Mouse (Mus musculus): ENCODE data around the gene Zmpste24. TPM values are rescaled to one million over a fixed set of nuclear protein-coding genes. Genes with fewer than 3 reads are reported as not detected.

Zmpste24 gene
- polyA plus RNA-seq, 1 experiment from 2014 or later = 23.4 TPM

DNA sequence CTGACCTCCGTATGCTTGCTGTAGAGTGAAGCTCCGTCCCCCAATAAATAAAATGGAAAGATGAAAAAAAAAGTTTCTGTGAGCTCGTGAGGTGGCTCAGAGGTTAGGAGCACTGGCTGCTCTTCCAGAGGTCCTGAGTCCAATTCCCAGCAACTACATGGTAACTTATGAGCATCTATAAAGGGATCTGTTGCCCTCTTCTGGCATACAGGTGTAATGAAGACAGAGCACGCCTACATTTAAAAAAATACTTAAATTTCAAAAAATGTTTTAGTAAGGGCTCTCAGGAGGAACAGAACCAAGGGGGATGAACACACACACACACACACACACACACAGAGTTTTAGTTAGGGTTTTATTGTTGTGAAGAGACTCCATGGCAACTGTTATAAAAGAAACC is 66.6 kb downstream of the Zmpste24 start:
- Histone ChIP-seq H3K9me3 (replicated peaks) (no peaks in the 10 kb centered on the region), H3K27me3 (no peaks in the 10 kb centered on the region), H3K4me1 (replicated peaks) (peaks cover 8% of the 10 kb centered on the region; the same call in 1 of the 2 replicates), H3K4me2 (no peak overlapping the region), H3K36me3 (no peaks in the 10 kb centered on the region), H3K27ac (no peak overlapping the region), H3K9ac (no peak overlapping the region), H3K4me3 (replicated peaks) (no peak overlapping the region)
- 42% methylated on average over 4 of the region's 4 CpGs for whole genome bisulfite sequencing (ENCODE audit: insufficient replicate concordance)
- ATAC-seq (ENCODE audit: low read depth) = no peak
- no peak for DNase-seq

DNA sequence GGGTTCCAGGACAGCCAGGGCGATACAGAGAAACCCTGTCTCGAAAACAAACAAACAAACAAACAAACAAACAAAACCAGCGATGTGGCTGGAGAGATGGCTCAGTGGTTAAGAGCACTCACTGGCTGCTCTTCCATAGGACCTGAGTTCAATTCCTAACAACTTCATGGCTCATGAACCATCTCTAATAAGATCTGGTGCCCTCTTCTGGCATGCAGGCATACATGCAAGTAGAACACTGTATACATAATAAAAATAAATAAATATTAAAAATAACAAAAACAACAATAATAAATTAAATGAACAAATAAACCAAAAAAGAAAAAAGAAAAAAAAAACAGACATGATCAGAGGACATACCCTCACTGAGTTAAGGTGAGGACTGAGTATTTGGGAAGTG is 68.4 kb downstream of the Zmpste24 start:
- Histone ChIP-seq H3K4me3 (replicated peaks) (no peak overlapping the region), H3K4me1 (replicated peaks) (peaks cover 22% of the 10 kb centered on the region), H3K27ac (no peak overlapping the region), H3K27me3 (no peaks in the 10 kb centered on the region), H3K4me2 (no peak overlapping the region), H3K9me3 (replicated peaks) (no peaks in the 10 kb centered on the region), H3K36me3 (no peaks in the 10 kb centered on the region), H3K9ac (no peak overlapping the region)
- 63% methylated on average over 3 of the region's 3 CpGs for WGBS (ENCODE audit: insufficient replicate concordance)
- DNase-seq (no peak), ATAC-seq (ENCODE audit: low read depth) (no peak)

DNA sequence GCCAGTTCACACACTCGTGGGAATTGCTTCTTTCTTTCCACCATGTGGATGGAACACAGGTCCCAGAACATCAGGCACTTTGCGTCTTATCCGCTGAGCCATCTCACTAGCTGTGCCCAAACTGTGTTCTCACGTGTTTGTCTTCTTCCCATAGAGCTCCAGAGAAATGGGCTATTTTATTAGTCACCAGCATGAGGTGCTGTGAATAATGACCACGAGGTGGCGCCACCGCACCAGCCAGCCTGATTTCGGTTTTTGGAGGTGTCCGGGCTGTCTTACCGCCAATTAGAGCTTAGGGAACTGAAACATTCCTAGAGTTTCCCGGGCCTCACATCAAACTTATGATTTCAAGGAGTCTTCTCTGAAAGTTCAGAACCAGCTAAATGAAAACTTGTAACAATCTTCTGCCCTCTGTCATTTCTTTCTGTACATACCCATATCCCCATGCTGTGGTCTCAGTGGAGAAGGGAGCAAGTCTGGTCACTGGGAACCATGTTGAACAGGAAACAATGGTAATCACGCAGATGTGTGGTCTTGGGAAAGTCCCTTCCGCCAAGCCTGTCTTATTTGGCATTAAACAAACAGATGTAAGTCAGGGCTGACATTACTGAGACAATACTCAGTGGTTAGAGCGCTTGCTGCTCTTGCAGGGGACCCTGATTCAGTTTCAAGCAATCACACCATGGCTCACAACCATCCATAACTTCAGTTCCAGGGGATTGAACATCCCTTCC is 69.2 kb downstream of the Zmpste24 start:
- Histone ChIP-seq H3K4me1 (replicated peaks) (peaks cover 25% of the 10 kb centered on the region), H3K36me3 (no peaks in the 10 kb centered on the region), H3K9ac (no peak overlapping the region), H3K9me3 (replicated peaks) (no peaks in the 10 kb centered on the region), H3K4me3 (replicated peaks) (no peak overlapping the region), H3K27me3 (no peaks in the 10 kb centered on the region), H3K27ac (no peak overlapping the region), H3K4me2 (no peak overlapping the region)
- ATAC-seq (ENCODE audit: low read depth) (no peak), DNase-seq (peak; percentile 45)
- WGBS (ENCODE audit: insufficient replicate concordance) = 28% methylated on average over 14 of the region's 14 CpGs

DNA sequence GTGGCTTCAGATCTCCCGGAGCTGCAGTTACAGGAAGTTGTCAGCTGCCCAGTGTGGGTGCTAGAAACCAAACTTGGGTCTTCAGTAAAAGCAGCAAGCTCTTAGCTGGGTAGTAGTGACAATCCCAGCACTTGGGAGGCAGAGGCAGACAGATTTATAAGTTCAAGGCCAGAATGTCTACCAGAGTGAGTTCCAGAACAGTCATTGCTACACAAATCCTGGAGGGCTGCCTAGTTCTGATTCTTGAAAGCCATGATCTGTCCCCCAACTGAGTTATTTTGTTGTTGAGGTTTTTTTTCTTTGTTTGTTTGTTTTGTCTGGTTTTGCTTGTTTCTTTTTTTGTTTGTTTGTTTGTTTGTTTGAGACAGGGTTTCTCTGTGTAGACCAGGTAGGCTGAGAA is 69.9 kb downstream of the Zmpste24 start:
- Histone ChIP-seq H3K9ac (no peak overlapping the region), H3K4me3 (replicated peaks) (no peak overlapping the region), H3K27me3 (no peaks in the 10 kb centered on the region), H3K4me1 (replicated peaks) (peaks cover 31% of the 10 kb centered on the region), H3K4me2 (no peak overlapping the region), H3K36me3 (no peaks in the 10 kb centered on the region), H3K9me3 (replicated peaks) (no peaks in the 10 kb centered on the region), H3K27ac (no peak overlapping the region)
- 41% methylated on average over 1 of the region's 1 CpGs for WGBS (ENCODE audit: insufficient replicate concordance)
- DNase-seq (no peak), ATAC-seq (ENCODE audit: low read depth) (no peak)

DNA sequence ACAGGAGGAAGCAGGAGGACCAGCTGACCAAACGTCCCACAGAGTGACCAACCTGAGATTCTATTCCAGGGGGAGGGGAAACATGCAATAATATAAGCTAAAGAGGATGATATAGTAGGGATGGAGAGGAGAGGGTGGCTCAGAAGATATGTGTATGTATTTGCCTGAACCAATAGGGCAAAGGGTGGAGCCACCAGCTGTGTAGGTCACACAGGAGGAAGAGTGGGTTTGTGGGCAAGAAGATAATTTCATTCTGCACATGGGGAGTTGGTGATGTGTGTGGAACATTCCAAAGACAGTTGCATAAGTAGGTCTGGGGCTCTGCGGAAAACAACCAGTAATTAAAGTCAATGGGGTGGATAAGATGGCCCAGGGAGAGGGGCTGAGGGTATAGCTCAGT is 72.4 kb downstream of the Zmpste24 start:
- Histone ChIP-seq H3K27ac (no peak overlapping the region), H3K4me2 (no peak overlapping the region), H3K36me3 (no peaks in the 10 kb centered on the region), H3K4me1 (replicated peaks) (peaks cover 50% of the 10 kb centered on the region), H3K4me3 (replicated peaks) (no peak overlapping the region), H3K9me3 (replicated peaks) (no peaks in the 10 kb centered on the region), H3K9ac (no peak overlapping the region), H3K27me3 (no peaks in the 10 kb centered on the region)
- no peak for DNase-seq
- peak; percentile 75 for ATAC-seq (ENCODE audit: low read depth)
- 28% methylated on average over 2 of the region's 2 CpGs for WGBS (ENCODE audit: insufficient replicate concordance)

DNA sequence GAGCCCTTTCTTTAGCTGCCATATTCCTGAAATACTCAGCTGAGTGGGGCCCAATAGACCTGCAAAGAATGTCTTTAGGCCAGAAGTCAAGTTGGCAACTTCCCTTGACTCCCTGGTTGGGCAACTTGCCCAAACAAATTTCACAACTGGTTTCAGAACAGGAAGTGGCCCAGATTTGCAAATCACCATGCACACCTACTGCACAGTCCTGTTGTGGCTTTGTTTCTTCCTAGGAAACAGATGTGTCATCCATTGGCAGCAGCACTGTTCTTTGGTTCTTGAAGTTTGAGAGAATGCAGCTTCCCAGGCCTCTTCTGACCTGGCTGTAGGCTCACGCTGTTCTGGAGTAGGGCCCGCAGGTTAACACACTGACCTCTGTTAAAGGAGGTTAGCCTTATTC is 74.1 kb downstream of the Zmpste24 start:
- no peak overlapping the region for H3K4me3 ChIP-seq (replicated peaks)
- H3K9ac ChIP-seq = no peak overlapping the region
- H3K9me3 ChIP-seq (replicated peaks) = no peaks in the 10 kb centered on the region
- H3K27me3 ChIP-seq = no peaks in the 10 kb centered on the region
- 66% methylated on average over 2 of the region's 2 CpGs for WGBS (ENCODE audit: insufficient replicate concordance)
- DNase-seq = no peak
- H3K36me3 ChIP-seq = no peaks in the 10 kb centered on the region
- no peak overlapping the region for H3K4me2 ChIP-seq
- H3K4me1 ChIP-seq (replicated peaks) = peaks cover 49% of the 10 kb centered on the region
- ATAC-seq (ENCODE audit: low read depth) = no peak
- no peak overlapping the region for H3K27ac ChIP-seq

DNA sequence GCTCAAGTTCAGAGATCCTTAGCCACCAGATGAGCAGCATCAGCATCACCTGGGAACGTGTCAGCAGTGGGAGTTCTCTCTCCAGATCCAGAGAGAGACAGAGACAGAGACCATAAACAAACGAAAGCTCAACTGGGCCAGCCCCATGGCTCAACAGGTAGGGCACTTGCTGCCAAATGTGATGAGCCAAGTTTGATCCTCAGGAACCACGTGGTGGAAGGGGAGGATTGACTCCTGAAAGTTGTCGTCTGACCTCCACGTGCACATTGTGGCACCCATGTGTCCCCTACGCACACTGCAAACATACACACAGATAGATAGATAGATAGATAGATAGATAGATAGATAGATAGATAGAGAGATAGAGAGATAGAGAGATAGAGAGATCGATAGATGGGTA is 74.6 kb downstream of the Zmpste24 start:
- Histone ChIP-seq H3K27me3 (no peaks in the 10 kb centered on the region), H3K4me2 (no peak overlapping the region), H3K4me1 (replicated peaks) (peaks cover 47% of the 10 kb centered on the region), H3K4me3 (replicated peaks) (no peak overlapping the region), H3K27ac (no peak overlapping the region), H3K9me3 (replicated peaks) (no peaks in the 10 kb centered on the region), H3K36me3 (no peaks in the 10 kb centered on the region), H3K9ac (no peak overlapping the region)
- WGBS (ENCODE audit: insufficient replicate concordance) = 68% methylated on average over 7 of the region's 7 CpGs
- ATAC-seq (ENCODE audit: low read depth) (no peak), DNase-seq (no peak)

DNA sequence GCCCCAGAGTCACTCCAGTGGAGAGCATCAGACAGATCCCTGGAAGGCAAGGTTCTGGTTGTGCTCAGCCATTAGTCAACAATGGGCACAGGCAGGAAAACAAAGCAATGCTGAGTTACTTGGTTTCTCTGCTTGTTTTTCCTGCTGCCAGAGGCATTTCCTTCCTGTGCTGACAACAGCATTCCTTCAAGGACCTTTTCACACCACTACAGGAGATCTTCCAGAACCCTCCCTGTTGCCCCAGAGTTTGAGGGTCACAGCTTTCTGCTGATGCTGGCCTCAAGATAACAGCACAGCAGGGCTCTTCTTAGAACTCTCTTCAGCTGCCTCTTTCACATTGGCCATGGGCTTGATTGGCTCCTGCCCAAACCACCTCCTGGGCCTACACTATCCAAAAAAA is 76.1 kb downstream of the Zmpste24 start:
- DNase-seq (no peak), ATAC-seq (ENCODE audit: low read depth) (no peak; the same call in 1 of the 2 replicates)
- H3K36me3 ChIP-seq = no peaks in the 10 kb centered on the region
- H3K9ac ChIP-seq = no peak overlapping the region
- no peak overlapping the region for H3K4me3 ChIP-seq (replicated peaks)
- no peaks in the 10 kb centered on the region for H3K9me3 ChIP-seq (replicated peaks)
- no peak overlapping the region for H3K27ac ChIP-seq
- H3K27me3 ChIP-seq = no peaks in the 10 kb centered on the region
- peaks cover 50% of the 10 kb centered on the region for H3K4me1 ChIP-seq (replicated peaks)
- no peak overlapping the region for H3K4me2 ChIP-seq

DNA sequence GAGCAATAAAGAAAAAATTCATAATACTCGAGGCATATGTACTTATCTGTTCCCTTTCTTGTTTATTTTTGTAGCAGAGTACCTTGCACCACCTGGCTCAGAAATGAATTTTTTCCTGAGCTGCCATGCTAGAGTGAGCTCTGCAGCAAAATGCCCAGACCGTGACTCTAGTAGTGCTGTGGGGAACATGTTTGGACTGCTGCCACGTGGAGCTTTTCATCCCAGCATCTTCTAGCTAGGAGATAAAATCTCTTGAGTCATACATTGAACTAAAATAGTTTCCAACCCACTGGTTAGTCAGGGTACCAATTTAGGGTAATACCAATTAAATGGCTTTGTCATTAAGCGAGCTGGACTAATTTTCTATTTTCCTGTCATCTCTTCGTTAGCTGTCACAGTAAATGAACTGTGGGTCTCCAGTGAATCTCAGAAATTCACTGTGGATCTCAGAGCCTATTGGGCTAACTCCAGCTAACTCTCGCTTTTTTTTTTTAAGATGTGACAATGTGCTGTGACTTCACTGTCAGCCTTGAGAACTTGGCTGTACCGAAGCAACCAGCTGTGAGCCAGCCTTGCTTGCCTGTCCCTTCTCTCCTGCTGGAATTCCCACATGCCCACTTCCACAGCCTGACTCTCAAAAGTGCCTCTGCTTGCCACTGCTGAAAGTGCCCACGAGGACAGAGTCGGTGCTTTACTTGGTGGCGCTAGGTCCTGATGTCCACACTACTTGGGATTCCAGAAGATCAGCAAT is 77.8 kb downstream of the Zmpste24 start:
- Histone ChIP-seq H3K9me3 (replicated peaks) (no peaks in the 10 kb centered on the region), H3K4me1 (replicated peaks) (peaks cover 50% of the 10 kb centered on the region), H3K27ac (no peak overlapping the region), H3K36me3 (no peaks in the 10 kb centered on the region), H3K4me3 (replicated peaks) (no peak overlapping the region), H3K27me3 (no peaks in the 10 kb centered on the region), H3K9ac (no peak overlapping the region), H3K4me2 (no peak overlapping the region)
- DNase-seq (no peak), ATAC-seq (ENCODE audit: low read depth) (no peak)
- 62% methylated on average over 10 of the region's 10 CpGs for WGBS (ENCODE audit: insufficient replicate concordance)

DNA sequence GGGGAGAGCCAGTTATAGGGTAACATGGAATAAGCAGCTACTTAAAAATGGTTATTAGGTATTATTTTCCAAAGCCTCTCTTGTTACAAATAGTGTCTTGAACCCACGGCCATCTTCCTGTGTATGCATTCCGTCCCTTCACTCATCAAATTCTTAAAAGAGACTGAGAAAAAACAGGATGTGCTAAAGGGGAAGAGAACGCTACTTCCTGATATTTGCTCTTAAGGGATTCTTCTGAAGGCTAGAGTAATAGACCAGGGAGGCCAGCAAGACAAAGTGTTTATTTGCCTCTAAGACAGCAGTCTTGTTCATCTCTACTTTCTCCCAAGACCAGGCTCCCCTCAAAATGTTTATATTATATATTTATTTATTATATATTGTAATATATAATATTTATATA is 79.8 kb downstream of the Zmpste24 start:
- Histone ChIP-seq H3K4me3 (replicated peaks) (no peak overlapping the region), H3K4me2 (no peak overlapping the region), H3K36me3 (no peaks in the 10 kb centered on the region), H3K27me3 (no peaks in the 10 kb centered on the region), H3K9me3 (replicated peaks) (no peaks in the 10 kb centered on the region), H3K4me1 (replicated peaks) (peaks cover 56% of the 10 kb centered on the region), H3K9ac (no peak overlapping the region), H3K27ac (no peak overlapping the region)
- WGBS (ENCODE audit: insufficient replicate concordance) = 53% methylated on average over 3 of the region's 3 CpGs
- no peak for DNase-seq
- ATAC-seq (ENCODE audit: low read depth) = no peak

DNA sequence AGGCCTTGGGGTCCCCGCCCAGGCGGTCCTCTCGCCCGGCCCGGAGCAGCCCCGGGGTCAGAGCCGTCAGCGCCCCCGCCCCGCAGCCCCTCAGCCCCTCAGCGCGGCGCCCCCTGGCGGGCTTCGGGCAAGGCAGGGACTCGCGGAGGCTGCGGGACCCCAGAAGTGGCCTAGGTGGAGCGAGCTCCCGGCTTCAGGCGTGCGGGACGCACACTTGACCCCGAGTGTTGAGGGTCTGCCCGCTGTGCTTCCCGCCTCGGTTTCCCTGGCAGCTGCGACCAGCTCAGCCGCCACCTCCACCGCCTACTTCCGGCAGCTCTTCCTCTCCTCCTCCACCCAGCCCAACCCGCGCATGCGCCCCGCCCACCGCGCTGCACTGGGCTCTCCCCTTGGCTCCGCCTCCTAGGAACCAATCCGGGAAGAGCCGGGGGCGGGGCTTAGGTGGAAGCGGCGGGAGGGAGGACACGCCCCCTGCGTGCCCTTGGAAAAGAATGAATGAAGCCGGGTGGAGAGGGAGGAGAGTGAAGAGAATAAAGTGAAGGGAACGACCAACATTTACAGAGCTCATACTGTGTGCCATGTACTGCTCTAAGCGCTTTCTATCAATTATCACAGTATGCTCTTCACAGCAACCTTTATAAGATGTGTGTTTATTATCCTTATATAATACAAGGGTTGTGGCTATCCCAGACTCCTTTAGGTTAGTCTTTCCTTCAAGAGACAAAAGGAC is 80.9 kb downstream of the Zmpste24 start, which contains the start of gene Smap2:
Gene Smap2, minus strand, starts transcription at position 320 of the 730 bp plus-strand sequence.
- Histone ChIP-seq H3K27me3 (no peaks in the 10 kb centered on the region), H3K4me1 (replicated peaks) (peaks cover 60% of the 10 kb centered on the region), H3K4me2 (peak within 1 kb of the TSS; percentile 78), H3K9me3 (replicated peaks) (no peaks in the 10 kb centered on the region), H3K4me3 (replicated peaks) (peak within 1 kb of the TSS; percentile 100), H3K36me3 (no peaks in the 10 kb centered on the region), H3K9ac (peak within 1 kb of the TSS; percentile 99), H3K27ac (peak within 1 kb of the TSS; percentile 94)
- WGBS (ENCODE audit: insufficient replicate concordance) = 0% methylated on average over 46 of the region's 48 CpGs
- ATAC-seq (ENCODE audit: low read depth) (peak; percentile 87), DNase-seq (peak; percentile 99)
